Mouse (Mus musculus) embryonic facial prominence, embryonic 13.5 days (tissue): ENCODE results near the gene Olfr1204. TPM values are rescaled to one million over a fixed set of nuclear protein-coding genes. Genes with fewer than 3 reads are reported as not detected.

Experiments used
- ATAC-seq: fragments of 200-750 bp; cut with Nextera tagmentation; 2 replicates; pipeline ENCODE4 v1.8.0; 2017; ENCODE audit warnings: low read depth; ENCODE audit not compliant: insufficient number of reproducible peaks, insufficient read depth, low FRiP score, low TSS enrichment
- H3K27ac ChIP-seq: fragments of 300-500 bp; sonication (generic); 2 replicates; pipeline ENCODE4 v1.5.1; 2015; ENCODE audit warnings: moderate library complexity, mild to moderate bottlenecking, inconsistent platforms
- H3K27me3 ChIP-seq: fragments of 300-500 bp; sonication (generic); 2 replicates; pipeline ENCODE4 v1.6.1; 2015; ENCODE audit warnings: mild to moderate bottlenecking, inconsistent platforms
- H3K36me3 ChIP-seq: fragments of 300-500 bp; sonication (generic); 2 replicates; pipeline ENCODE4 v1.6.1; 2015; ENCODE audit warnings: mild to moderate bottlenecking, inconsistent platforms
- H3K4me1 ChIP-seq: fragments of 300-500 bp; sonication (generic); 2 replicates; pipeline ENCODE4 v1.6.1; 2015; ENCODE audit warnings: inconsistent platforms
- H3K4me2 ChIP-seq: fragments of 300-500 bp; sonication (generic); 2 replicates; pipeline ENCODE4 v1.6.1; 2015; ENCODE audit warnings: moderate library complexity, mild to moderate bottlenecking, inconsistent platforms
- H3K4me3 ChIP-seq: fragments of 300-500 bp; sonication (generic); 2 replicates; pipeline ENCODE4 v1.5.1; 2015; ENCODE audit warnings: mild to moderate bottlenecking, inconsistent platforms
- H3K9ac ChIP-seq: fragments of 300-500 bp; sonication (generic); 2 replicates; pipeline ENCODE4 v1.6.1; 2015; ENCODE audit warnings: mild to moderate bottlenecking, inconsistent platforms
- H3K9me3 ChIP-seq: fragments of 300-500 bp; sonication (generic); 2 replicates; pipeline ENCODE4 v1.6.1; 2016; ENCODE audit warnings: inconsistent platforms
- WGBS: fragments of 180-500 bp; shearing (Covaris S2); methylation state at CpG from one replicate; pipeline ENCODE4 v1.1.7; 2015; ENCODE audit warnings: mixed read lengths; 5-methylcytosine and 5-hydroxymethylcytosine counted together
- polyA plus RNA-seq: library from polyadenylated mRNA; unstranded; fragments of >200 nt; fragmentation: Nextera tagmentation; extraction: Ambion mirVana; gene quantifications from 2 replicates; pipeline ENCODE4 v1.2.1, GENCODE M21; 2015

Gene Olfr1204
- polyA plus RNA-seq, result not detected in 2 replicates

GRCm38 (mm10) chr2:88848992-88849391, at the start of gene Olfr1204:
Gene Olfr1204 (plus strand): TSS chr2:88849292.
- Histone ChIP-seq H3K9me3 (no peaks in the 10 kb centered on the region), H3K4me2 (no peak within 1 kb of the TSS), H3K27me3 (no peaks in the 10 kb centered on the region), H3K27ac (no peak within 1 kb of the TSS), H3K4me1 (no peaks in the 10 kb centered on the region), H3K9ac (no peak within 1 kb of the TSS), H3K4me3 (no peak within 1 kb of the TSS), H3K36me3 (no peaks in the 10 kb centered on the region)
- 85% methylated on average over 1 of the region's 1 CpGs for WGBS
- ATAC-seq, result no peak

GRCm38 (mm10) chr2:88814196-88814595, 34.9 kb upstream of the Olfr1204 start, which contains the start of gene Olfr1202:
Gene Olfr1202 (plus strand): TSS chr2:88814496.
- H3K4me3 ChIP-seq, result no peak within 1 kb of the TSS
- no peaks in the 10 kb centered on the region for H3K36me3 ChIP-seq
- no peak within 1 kb of the TSS for H3K27ac ChIP-seq
- no peak within 1 kb of the TSS for H3K9ac ChIP-seq
- no peak within 1 kb of the TSS for H3K4me2 ChIP-seq
- 81% methylated on average over 1 of the region's 1 CpGs for WGBS
- ATAC-seq, result no peak
- no peaks in the 10 kb centered on the region for H3K9me3 ChIP-seq
- no peaks in the 10 kb centered on the region for H3K4me1 ChIP-seq
- H3K27me3 ChIP-seq, result no peaks in the 10 kb centered on the region

GRCm38 (mm10) chr2:88829437-88829836, 19.7 kb upstream of the Olfr1204 start, which contains the start of gene Olfr1205:
Gene Olfr1205 (plus strand): TSS chr2:88829737.
- no peak for ATAC-seq
- Histone ChIP-seq H3K4me2 (no peak within 1 kb of the TSS), H3K27me3 (no peaks in the 10 kb centered on the region), H3K4me3 (no peak within 1 kb of the TSS), H3K27ac (no peak within 1 kb of the TSS), H3K9ac (no peak within 1 kb of the TSS), H3K9me3 (no peaks in the 10 kb centered on the region), H3K4me1 (no peaks in the 10 kb centered on the region), H3K36me3 (no peaks in the 10 kb centered on the region)
- 88% methylated on average over 2 of the region's 2 CpGs for WGBS

- 64% methylated on average over 2 of the region's 2 CpGs for WGBS
Measured at GRCm38 (mm10) chr2:88838477-88838876, 10.6 kb upstream of the Olfr1204 start.

GRCm38 (mm10) chr2:88862931-88863330, 13.8 kb downstream of the Olfr1204 start, which contains the start of gene Olfr1206:
Gene Olfr1206 (plus strand): TSS chr2:88863231.
- Histone ChIP-seq H3K36me3 (no peaks in the 10 kb centered on the region), H3K4me2 (no peak within 1 kb of the TSS), H3K9ac (no peak within 1 kb of the TSS), H3K27ac (no peak within 1 kb of the TSS), H3K27me3 (no peaks in the 10 kb centered on the region), H3K9me3 (no peaks in the 10 kb centered on the region), H3K4me1 (no peaks in the 10 kb centered on the region), H3K4me3 (no peak within 1 kb of the TSS)
- WGBS, result 79% methylated on average over 2 of the region's 2 CpGs
- no peak for ATAC-seq

More at GRCm38 (mm10) chr2:88838477-88838876, 10.6 kb upstream of the Olfr1204 start:
- no peaks in the 10 kb centered on the region for H3K4me1 ChIP-seq
- H3K4me2 ChIP-seq, result no peak overlapping the region
- no peak overlapping the region for H3K9ac ChIP-seq
- no peaks in the 10 kb centered on the region for H3K36me3 ChIP-seq
- no peak overlapping the region for H3K4me3 ChIP-seq
- H3K27me3 ChIP-seq, result no peaks in the 10 kb centered on the region
- H3K27ac ChIP-seq, result no peak overlapping the region
- no peaks in the 10 kb centered on the region for H3K9me3 ChIP-seq
- no peak for ATAC-seq

- Histone ChIP-seq H3K4me2 (no peak within 1 kb of the TSS), H3K9ac (no peak within 1 kb of the TSS), H3K27ac (no peak within 1 kb of the TSS), H3K36me3 (no peaks in the 10 kb centered on the region), H3K9me3 (no peaks in the 10 kb centered on the region), H3K4me1 (no peaks in the 10 kb centered on the region), H3K4me3 (no peak within 1 kb of the TSS), H3K27me3 (no peaks in the 10 kb centered on the region)
- no peak for ATAC-seq
Measured at GRCm38 (mm10) chr2:88902211-88902610, 53.1 kb downstream of the Olfr1204 start, which contains the start of gene Olfr1208. Gene Olfr1208 (minus strand): TSS chr2:88902311.

Other genes starting within 250 kb of the Olfr1204 start
- gene Olfr1191-ps1, start 208.8 kb upstream of the Olfr1204 start, polyA plus RNA-seq, result not detected in 2 replicates
- not detected in 2 replicates for gene Olfr1192-ps1, start 200.8 kb upstream of the Olfr1204 start, polyA plus RNA-seq
- gene Olfr1193, start 173.7 kb upstream of the Olfr1204 start, polyA plus RNA-seq, result not detected in 2 replicates
- gene Olfr1195, start 160.1 kb upstream of the Olfr1204 start, polyA plus RNA-seq, result not detected in 2 replicates
- gene Olfr1196, start 144.7 kb upstream of the Olfr1204 start, polyA plus RNA-seq, result not detected in 2 replicates
- gene Olfr1197, start 116.9 kb upstream of the Olfr1204 start, polyA plus RNA-seq, result not detected in 2 replicates
- not detected in 2 replicates for gene Olfr1198, start 97.9 kb upstream of the Olfr1204 start, polyA plus RNA-seq
- gene Olfr1199, start 88.8 kb upstream of the Olfr1204 start, polyA plus RNA-seq, result not detected in 2 replicates
- gene Olfr1200, start 78.8 kb upstream of the Olfr1204 start, polyA plus RNA-seq, result not detected in 2 replicates
- not detected in 2 replicates for gene Olfr1201, start 56.3 kb upstream of the Olfr1204 start, polyA plus RNA-seq
- gene Olfr1202, start 34.8 kb upstream of the Olfr1204 start, polyA plus RNA-seq, result not detected in 2 replicates
- not detected in 2 replicates for gene Olfr1205, start 19.6 kb upstream of the Olfr1204 start, polyA plus RNA-seq
- not detected in 2 replicates for gene Olfr1206, start 13.9 kb downstream of the Olfr1204 start, polyA plus RNA-seq
- not detected in 2 replicates for gene Olfr1208, start 53.0 kb downstream of the Olfr1204 start, polyA plus RNA-seq
- 0.10 TPM in 1 of 2 replicates, not detected in the other for gene Olfr1209, start 65.9 kb downstream of the Olfr1204 start, polyA plus RNA-seq
- not detected in 2 replicates for gene Olfr1211, start 88.8 kb downstream of the Olfr1204 start, polyA plus RNA-seq
- not detected in 2 replicates for gene Olfr1212, start 104.7 kb downstream of the Olfr1204 start, polyA plus RNA-seq
- not detected in 2 replicates for gene Gm13762, start 131.0 kb downstream of the Olfr1204 start, polyA plus RNA-seq
- not detected in 2 replicates for gene Olfr1214, start 143.4 kb downstream of the Olfr1204 start, polyA plus RNA-seq
- gene Olfr1215, start 157.7 kb downstream of the Olfr1204 start, polyA plus RNA-seq, result not detected in 2 replicates
- gene Olfr1216, start 169.0 kb downstream of the Olfr1204 start, polyA plus RNA-seq, result not detected in 2 replicates
- 0.07 TPM in 1 of 2 replicates, not detected in the other for gene Olfr1217, start 182.8 kb downstream of the Olfr1204 start, polyA plus RNA-seq
- gene Olfr1218, start 211.9 kb downstream of the Olfr1204 start, polyA plus RNA-seq, result not detected in 2 replicates
- not detected in 2 replicates for gene Olfr1219, start 234.2 kb downstream of the Olfr1204 start, polyA plus RNA-seq